Mouse (Mus musculus): ENCODE measurements at regions not wholly inside any gene's neighbourhood (a gene's known extent, or its start where the extent isn't known, plus 50 kb on each side); places are given as distances from the start of the nearest gene placed in this dataset.

DNA sequence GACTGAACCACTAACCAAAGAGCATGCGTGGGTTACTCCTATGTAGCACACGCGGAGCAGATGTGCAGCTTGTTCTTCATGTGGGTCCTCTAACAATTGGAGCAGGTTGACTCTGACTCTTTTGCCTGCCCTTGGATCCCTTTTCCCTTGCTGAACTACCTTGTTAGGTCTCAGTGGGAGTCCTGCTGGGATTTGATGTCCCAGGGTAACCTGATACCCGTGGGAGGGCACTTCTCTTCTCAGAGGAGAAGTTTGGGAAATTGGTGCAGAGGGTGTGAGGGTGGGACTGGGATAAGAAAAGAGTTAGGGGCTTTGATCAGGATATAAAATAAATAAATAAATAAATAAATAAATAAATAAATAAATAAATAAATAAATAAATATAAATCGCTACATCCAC lies 179.7 kb upstream of the Tas2r134 start:
- H3K27me3 ChIP-seq (ENCODE audit: control insufficient read depth in 1 of 2, insufficient read depth in 2 of 2, low read length in 2 of 2): no peaks in the 10 kb centered on the region
- no peak overlapping the region for H3K27ac ChIP-seq (ENCODE audit: control insufficient read depth, low read depth, low read length)
- H3K9ac ChIP-seq (ENCODE audit: control insufficient read depth, low read depth, low read length, poor library complexity, severe bottlenecking): no peak overlapping the region
- H3K4me3 ChIP-seq (ENCODE audit: control insufficient read depth in 1 of 2, insufficient read depth in 1 of 2, low read depth in 2 of 2, low read length in 2 of 2): no peak overlapping the region
- no peaks in the 10 kb centered on the region for H3K9me3 ChIP-seq (replicated peaks; ENCODE audit: insufficient read depth, low read length)
- no peaks in the 10 kb centered on the region for H3K79me2 ChIP-seq (ENCODE audit: control insufficient read depth, insufficient read depth, low read length, poor library complexity)
- no peak for DNase-seq (ENCODE audit: low read depth, low spot score)
- no peaks in the 10 kb centered on the region for H3K36me3 ChIP-seq (ENCODE audit: control insufficient read depth in 1 of 2, insufficient read depth in 2 of 2, low read length in 2 of 2)
- H3K4me1 ChIP-seq (ENCODE audit: control insufficient read depth in 1 of 2, insufficient read depth in 2 of 2, low read length in 2 of 2): no peaks in the 10 kb centered on the region
- TF ChIP-seq TCF12 (IDR thresholded peaks at IDR 0.05; ENCODE audit: low read depth, low read length): no peak
- TF ChIP-seq MXI1 (IDR thresholded peaks at IDR 0.05; ENCODE audit: low read depth, low read length): no peak
- TF ChIP-seq USF2 (IDR thresholded peaks at IDR 0.05; ENCODE audit: borderline replicate concordance in 1 of 2, insufficient read depth in 1 of 2, low read depth in 1 of 2, low read length in 2 of 2): no peak
- TF ChIP-seq ZNF384 (IDR thresholded peaks at IDR 0.05; ENCODE audit: low read depth, low read length): no peak
- no peak for TF ChIP-seq MYC (IDR thresholded peaks at IDR 0.05; ENCODE audit: low read depth, low read length)
- TF ChIP-seq MAX (IDR thresholded peaks at IDR 0.05; ENCODE audit: low read length): no peak
- no peak for TF ChIP-seq MAFK (IDR thresholded peaks at IDR 0.05; ENCODE audit: borderline replicate concordance, low read depth, low read length)
- no peak for TF ChIP-seq CTCF (IDR thresholded peaks at IDR 0.05 in 2 of 3, conservative IDR thresholded peaks at IDR 0.05 in 1 of 3; ENCODE audit: control insufficient read depth in 1 of 3, insufficient read depth in 1 of 3, low read depth in 2 of 3, low read length in 3 of 3, poor library complexity in 1 of 3, severe bottlenecking in 1 of 3)
- no peak for TF ChIP-seq NRF1 (IDR thresholded peaks at IDR 0.05; ENCODE audit: insufficient read depth, low read depth, low read length, poor library complexity, severe bottlenecking)
- TF ChIP-seq POLR2AphosphoS2 (IDR thresholded peaks at IDR 0.05; ENCODE audit: low read length): no peak
- TF ChIP-seq SMC3 (IDR thresholded peaks at IDR 0.05; ENCODE audit: low read depth, low read length): no peak
- TF ChIP-seq UBTF (IDR thresholded peaks at IDR 0.05; ENCODE audit: borderline replicate concordance, insufficient read depth, low read depth, low read length): no peak
- TF ChIP-seq RCOR1 (IDR thresholded peaks at IDR 0.05; ENCODE audit: low read depth, low read length): no peak
- no peak for TF ChIP-seq HCFC1 (IDR thresholded peaks at IDR 0.05; ENCODE audit: low read depth, low read length)
- no peak for TF ChIP-seq GABPA (IDR thresholded peaks at IDR 0.05; ENCODE audit: low read depth, low read length)
- no peak for TF ChIP-seq TBP (IDR thresholded peaks at IDR 0.05; ENCODE audit: low read depth, low read length)
- TF ChIP-seq EP300 (IDR thresholded peaks at IDR 0.05; ENCODE audit: low read depth in 1 of 2, low read length in 2 of 2): no peak
- TF ChIP-seq BHLHE40 (IDR thresholded peaks at IDR 0.05; ENCODE audit: borderline replicate concordance, low read depth, low read length): no peak
- TF ChIP-seq E2F4 (IDR thresholded peaks at IDR 0.05; ENCODE audit: borderline replicate concordance, low read depth, low read length): no peak

DNA sequence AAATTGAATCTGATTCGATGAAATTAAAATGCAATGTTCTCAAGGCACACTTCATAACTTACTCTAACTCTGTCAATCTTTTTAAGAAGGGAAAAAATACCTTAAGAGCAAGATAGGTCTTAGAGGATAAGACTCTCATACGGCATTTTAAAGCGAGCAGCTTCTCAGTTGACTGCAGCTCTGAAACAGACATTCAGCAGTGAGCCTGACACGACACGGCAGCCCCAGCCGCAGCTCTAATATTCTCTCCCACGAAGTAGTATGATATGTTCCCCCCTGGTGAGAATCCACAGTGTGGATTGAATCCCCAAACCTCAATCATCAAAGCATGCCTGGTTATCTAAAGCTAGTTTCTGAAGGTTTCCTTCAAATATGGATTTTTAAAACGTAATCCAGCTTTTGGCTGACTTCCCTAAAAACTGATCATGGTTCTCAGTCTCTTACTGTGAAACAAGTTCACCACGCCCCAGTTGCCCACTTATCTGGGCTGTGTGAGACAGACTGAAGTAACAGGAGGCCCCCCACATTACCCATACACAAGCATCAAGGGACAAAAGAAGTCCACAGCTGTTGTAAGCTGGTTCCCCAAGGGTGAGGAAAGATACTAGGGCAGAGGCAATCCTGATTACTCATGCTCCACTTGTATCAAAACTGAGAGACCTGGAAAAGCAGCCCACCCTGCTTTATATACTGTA lies 182.8 kb upstream of the Tas2r134 start:
- DNase-seq (ENCODE audit: low read depth, low spot score): no peak
- Histone ChIP-seq H3K9me3 (replicated peaks; ENCODE audit: insufficient read depth, low read length) (no peaks in the 10 kb centered on the region), H3K9ac (ENCODE audit: control insufficient read depth, low read depth, low read length, poor library complexity, severe bottlenecking) (no peak overlapping the region), H3K4me1 (ENCODE audit: control insufficient read depth in 1 of 2, insufficient read depth in 2 of 2, low read length in 2 of 2) (no peaks in the 10 kb centered on the region), H3K27me3 (ENCODE audit: control insufficient read depth in 1 of 2, insufficient read depth in 2 of 2, low read length in 2 of 2) (no peaks in the 10 kb centered on the region; a peak in 1 of 4 replicates), H3K4me3 (ENCODE audit: control insufficient read depth in 1 of 2, insufficient read depth in 1 of 2, low read depth in 2 of 2, low read length in 2 of 2) (no peak overlapping the region), H3K36me3 (ENCODE audit: control insufficient read depth in 1 of 2, insufficient read depth in 2 of 2, low read length in 2 of 2) (no peaks in the 10 kb centered on the region), H3K79me2 (ENCODE audit: control insufficient read depth, insufficient read depth, low read length, poor library complexity) (no peaks in the 10 kb centered on the region), H3K27ac (ENCODE audit: control insufficient read depth, low read depth, low read length) (no peak overlapping the region)
- no peak for TF ChIP-seq MAX (IDR thresholded peaks at IDR 0.05; ENCODE audit: low read length)
- no peak for TF ChIP-seq TCF12 (IDR thresholded peaks at IDR 0.05; ENCODE audit: low read depth, low read length)
- TF ChIP-seq E2F4 (IDR thresholded peaks at IDR 0.05; ENCODE audit: borderline replicate concordance, low read depth, low read length): no peak
- no peak for TF ChIP-seq CTCF (IDR thresholded peaks at IDR 0.05 in 2 of 3, conservative IDR thresholded peaks at IDR 0.05 in 1 of 3; ENCODE audit: control insufficient read depth in 1 of 3, insufficient read depth in 1 of 3, low read depth in 2 of 3, low read length in 3 of 3, poor library complexity in 1 of 3, severe bottlenecking in 1 of 3)
- no peak for TF ChIP-seq ZNF384 (IDR thresholded peaks at IDR 0.05; ENCODE audit: low read depth, low read length)
- TF ChIP-seq POLR2AphosphoS5 (IDR thresholded peaks at IDR 0.05; ENCODE audit: borderline replicate concordance, low read depth, low read length): no peak

All from MEL (cell line).